Mouse (Mus musculus) skeletal muscle tissue, postnatal 0 days (tissue): ENCODE measurements around the gene Tmem136. TPM values are rescaled to one million over a fixed set of nuclear protein-coding genes. Genes with fewer than 3 reads are reported as not detected.

Experiments
- polyA plus RNA-seq: library from polyadenylated mRNA; unstranded; fragments of >200 nt; fragmentation: Nextera tagmentation; extraction: Ambion mirVana; gene quantifications from 2 replicates; pipeline ENCODE4 v1.2.1, GENCODE M21; 2015

Gene Tmem136
- 1.5 and 1.6 TPM in 2 replicates for polyA plus RNA-seq

GRCm38 (mm10) chr9:43116134-43116996 lies at the start of gene Tmem136:
Gene Tmem136 (minus strand): TSS chr9:43116570.

GRCm38 (mm10) chr9:43107187-43107517 lies 9.2 kb downstream of the Tmem136 start, which contains the start of gene Arhgef12:
Gene Arhgef12 (minus strand): TSS chr9:43107239.

Other genes with a start within 250 kb of the Tmem136 start
- 0.05 and 0.18 TPM in 2 replicates for gene Grik4, start 172.1 kb downstream of the Tmem136 start, polyA plus RNA-seq
- 4.9 and 5.4 TPM in 2 replicates for gene Arhgef12, start 9.3 kb downstream of the Tmem136 start, polyA plus RNA-seq
- gene Pou2f3, start 93.8 kb upstream of the Tmem136 start, polyA plus RNA-seq = 0.13 and 1.2 TPM in 2 replicates
- 35.1 and 42.7 TPM in 2 replicates for gene Oaf, start 123.3 kb upstream of the Tmem136 start, polyA plus RNA-seq
- 6.5 TPM in 1 of 2 replicates, not detected in the other for gene Trim29, start 194.3 kb upstream of the Tmem136 start, polyA plus RNA-seq